Mouse (Mus musculus): ENCODE data around the gene Lpar3.
"Not testable (repeated sequence)": the region's sequence is repeated elsewhere in the genome, so short reads cannot be mapped to it uniquely, and the experiment has no call there.

The Lpar3 gene

DNA sequence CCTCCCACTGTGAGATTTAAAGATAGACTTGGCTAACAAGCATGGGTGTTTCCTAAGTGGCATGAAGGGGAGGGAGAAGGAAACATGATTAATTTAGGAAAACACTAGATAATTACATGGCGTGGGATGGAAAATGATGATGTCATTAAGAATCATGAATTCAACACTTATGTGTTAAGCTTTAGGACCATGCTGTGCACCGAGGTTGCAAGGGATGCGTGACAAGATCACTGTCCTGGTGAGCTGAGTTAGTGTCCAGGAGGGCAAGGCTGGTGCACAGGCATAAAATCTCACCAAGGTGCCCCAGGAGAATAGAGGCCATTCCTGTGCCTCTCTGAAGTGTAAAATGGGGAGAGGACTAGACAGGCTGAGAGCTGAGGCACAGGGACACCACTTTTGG is 21.3 kb upstream of the Lpar3 start:
- no peak overlapping the region for H3K4me3 ChIP-seq (replicated peaks; ENCODE audit: low read length)
- no peaks in the 10 kb centered on the region for H3K9me3 ChIP-seq (ENCODE audit: low read length)
- H3K4me1 ChIP-seq (replicated peaks; ENCODE audit: low read depth, low read length) = no peaks in the 10 kb centered on the region
- no peaks in the 10 kb centered on the region for H3K36me3 ChIP-seq (ENCODE audit: insufficient read depth, low read length)
- TF ChIP-seq POU5F1 (IDR thresholded peaks at IDR 0.05; ENCODE audit: borderline replicate concordance, low read length) (no peak), NANOG (IDR thresholded peaks at IDR 0.05; ENCODE audit: borderline replicate concordance, low read length) (no peak), CTCF (conservative IDR thresholded peaks at IDR 0.05; ENCODE audit: low read length) (no peak)
- H3K27me3 ChIP-seq (ENCODE audit: insufficient read depth, low read length) = 0 out of 2 replicates have a peak, but pooled peaks cover 3% of the 10 kb centered on the region

- H3K27me3 ChIP-seq (ENCODE audit: insufficient read depth, low read length) = peaks cover 8% of the 10 kb centered on the region; the same call in 1 of the 2 replicates
- no peaks in the 10 kb centered on the region for H3K9me3 ChIP-seq (ENCODE audit: low read length)
- TF ChIP-seq NANOG (IDR thresholded peaks at IDR 0.05; ENCODE audit: borderline replicate concordance, low read length) (no peak), CTCF (conservative IDR thresholded peaks at IDR 0.05; ENCODE audit: low read length) (no peak), POU5F1 (IDR thresholded peaks at IDR 0.05; ENCODE audit: borderline replicate concordance, low read length) (no peak)
- H3K4me3 ChIP-seq (replicated peaks; ENCODE audit: low read length) = no peak overlapping the region
- no peaks in the 10 kb centered on the region for H3K36me3 ChIP-seq (ENCODE audit: insufficient read depth, low read length)
- H3K4me1 ChIP-seq (replicated peaks; ENCODE audit: low read depth, low read length) = no peaks in the 10 kb centered on the region
Measured at GRCm38 (mm10) chr3:146204375-146204774, 16.4 kb upstream of the Lpar3 start.

DNA sequence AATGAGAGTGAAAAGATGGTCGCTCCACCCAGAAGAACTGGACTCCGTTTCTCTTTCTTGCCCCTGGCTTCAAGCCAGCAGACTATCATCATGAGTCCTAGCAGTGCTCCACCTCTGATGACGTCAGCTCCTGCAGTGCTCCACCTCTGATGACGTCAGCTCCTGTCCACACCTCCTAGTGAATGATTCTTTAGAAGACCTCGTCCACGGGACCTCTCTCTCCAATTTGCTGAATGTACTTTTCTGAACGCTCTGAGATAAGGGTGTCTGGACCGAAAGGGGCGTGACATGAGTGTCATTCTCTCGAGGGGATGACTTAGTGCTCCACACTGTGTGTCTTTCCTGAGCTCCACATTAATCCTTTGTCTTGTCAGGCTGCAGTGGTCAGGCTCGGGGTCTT is 15.5 kb upstream of the Lpar3 start:
- TF ChIP-seq CTCF (conservative IDR thresholded peaks at IDR 0.05; ENCODE audit: low read length) (no peak), POU5F1 (IDR thresholded peaks at IDR 0.05; ENCODE audit: borderline replicate concordance, low read length) (no peak), NANOG (IDR thresholded peaks at IDR 0.05; ENCODE audit: borderline replicate concordance, low read length) (no peak)
- H3K4me1 ChIP-seq (replicated peaks; ENCODE audit: low read depth, low read length) = no peaks in the 10 kb centered on the region
- peaks cover 8% of the 10 kb centered on the region; the same call in 1 of the 2 replicates for H3K27me3 ChIP-seq (ENCODE audit: insufficient read depth, low read length)

DNA sequence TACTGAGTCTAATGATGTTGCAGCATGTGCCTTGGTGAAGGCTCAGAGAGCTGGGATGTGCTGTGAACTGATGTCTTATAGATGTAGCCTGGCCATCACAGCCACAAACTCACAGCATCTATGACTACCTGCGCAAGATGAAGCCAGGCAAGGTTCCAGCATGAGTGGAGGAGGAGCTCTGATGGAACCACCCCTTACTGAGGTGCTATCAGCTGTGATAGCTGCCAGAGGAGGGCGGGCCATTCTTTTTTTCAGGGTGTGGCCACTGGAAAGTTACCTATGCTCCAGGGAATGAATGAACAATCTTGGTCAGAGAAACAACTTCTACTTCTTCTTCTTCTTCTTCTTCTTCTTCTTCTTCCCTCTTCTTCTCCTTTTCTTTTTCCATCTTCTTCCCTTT is 14.1 kb upstream of the Lpar3 start:
- no peaks in the 10 kb centered on the region for H3K9me3 ChIP-seq (ENCODE audit: low read length)
- H3K4me3 ChIP-seq (replicated peaks; ENCODE audit: low read length) = no peak overlapping the region
- no peaks in the 10 kb centered on the region for H3K36me3 ChIP-seq (ENCODE audit: insufficient read depth, low read length)
- TF ChIP-seq CTCF (conservative IDR thresholded peaks at IDR 0.05; ENCODE audit: low read length) (no peak), NANOG (IDR thresholded peaks at IDR 0.05; ENCODE audit: borderline replicate concordance, low read length) (no peak), POU5F1 (IDR thresholded peaks at IDR 0.05; ENCODE audit: borderline replicate concordance, low read length) (no peak)
- H3K4me1 ChIP-seq (replicated peaks; ENCODE audit: low read depth, low read length) = no peaks in the 10 kb centered on the region
- peaks cover 8% of the 10 kb centered on the region; the same call in 1 of the 2 replicates for H3K27me3 ChIP-seq (ENCODE audit: insufficient read depth, low read length)

More for the DNA sequence above, 15.5 kb upstream of the Lpar3 start:
- no peaks in the 10 kb centered on the region for H3K9me3 ChIP-seq (ENCODE audit: low read length)
- H3K4me3 ChIP-seq (replicated peaks; ENCODE audit: low read length) = no peak overlapping the region
- H3K36me3 ChIP-seq (ENCODE audit: insufficient read depth, low read length) = no peaks in the 10 kb centered on the region

- TF ChIP-seq NANOG (IDR thresholded peaks at IDR 0.05; ENCODE audit: borderline replicate concordance, low read length) (no peak), POU5F1 (IDR thresholded peaks at IDR 0.05; ENCODE audit: borderline replicate concordance, low read length) (no peak), CTCF (conservative IDR thresholded peaks at IDR 0.05; ENCODE audit: low read length) (no peak)
- no peaks in the 10 kb centered on the region for H3K36me3 ChIP-seq (ENCODE audit: insufficient read depth, low read length)
- no peak overlapping the region for H3K4me3 ChIP-seq (replicated peaks; ENCODE audit: low read length)
- H3K27me3 ChIP-seq (ENCODE audit: insufficient read depth, low read length) = peaks cover 8% of the 10 kb centered on the region; the same call in 1 of the 2 replicates
- no peaks in the 10 kb centered on the region for H3K9me3 ChIP-seq (ENCODE audit: low read length)
- H3K4me1 ChIP-seq (replicated peaks; ENCODE audit: low read depth, low read length) = no peaks in the 10 kb centered on the region
Measured at GRCm38 (mm10) chr3:146207440-146207839, 13.3 kb upstream of the Lpar3 start.

DNA sequence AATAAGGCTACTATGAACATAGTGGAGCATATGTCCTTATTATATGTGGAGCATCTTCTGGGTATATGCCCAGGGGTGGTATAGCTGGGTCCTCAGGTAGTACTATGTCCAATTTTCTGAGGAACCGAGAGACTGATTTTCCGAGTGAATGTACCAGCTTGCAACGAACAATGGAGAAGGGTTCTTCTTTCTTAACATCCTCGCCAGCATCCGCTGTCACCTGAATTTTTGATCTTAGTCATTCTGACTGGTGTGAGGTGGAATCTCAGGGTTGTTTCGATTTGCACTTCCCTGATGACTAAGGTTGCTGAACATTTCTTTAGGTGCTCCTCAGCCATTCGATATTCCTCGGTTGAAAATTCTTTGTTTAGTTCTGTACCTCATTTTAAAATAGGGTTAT is 11.0 kb upstream of the Lpar3 start:
- H3K27me3 ChIP-seq (ENCODE audit: insufficient read depth, low read length) = peaks cover 13% of the 10 kb centered on the region; the same call in 1 of the 2 replicates
- H3K4me3 ChIP-seq (replicated peaks; ENCODE audit: low read length); H3K4me1 ChIP-seq (replicated peaks; ENCODE audit: low read depth, low read length); H3K9me3 ChIP-seq (ENCODE audit: low read length); H3K36me3 ChIP-seq (ENCODE audit: insufficient read depth, low read length): not testable (repeated sequence)

DNA sequence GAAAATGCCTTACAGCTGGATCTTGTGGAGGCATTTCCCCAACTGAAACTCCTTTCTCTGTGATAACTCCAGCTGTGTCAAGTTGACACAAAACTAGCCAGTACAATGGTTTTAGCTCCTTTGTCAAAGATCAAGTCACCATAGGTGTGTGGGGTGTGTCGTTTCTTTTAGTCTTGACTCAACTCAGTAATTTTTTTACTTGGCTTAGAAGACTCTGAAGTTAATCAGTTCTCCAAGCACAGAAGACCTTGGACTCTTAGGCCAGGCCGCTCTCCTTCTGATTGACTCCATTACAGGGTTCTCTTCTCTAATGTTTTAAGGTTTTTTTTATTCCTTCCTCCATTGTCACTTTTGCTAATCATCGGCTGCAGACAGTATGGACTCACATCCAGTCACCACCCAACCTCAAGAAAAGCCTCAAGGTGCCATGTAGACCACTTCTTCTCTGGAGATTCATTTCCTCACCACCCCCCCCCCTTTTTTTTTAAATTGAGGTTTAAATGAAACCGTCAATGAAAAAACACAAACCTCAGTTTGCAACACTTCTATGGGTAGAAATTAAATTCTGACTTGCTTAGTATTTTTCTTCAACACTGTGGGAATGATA is 9.5 kb upstream of the Lpar3 start:
- no peak for TF ChIP-seq NANOG (IDR thresholded peaks at IDR 0.05; ENCODE audit: borderline replicate concordance, low read length)
- no peak for TF ChIP-seq CTCF (conservative IDR thresholded peaks at IDR 0.05; ENCODE audit: low read length)
- no peak for TF ChIP-seq POU5F1 (IDR thresholded peaks at IDR 0.05; ENCODE audit: borderline replicate concordance, low read length)
- no peaks in the 10 kb centered on the region for H3K36me3 ChIP-seq (ENCODE audit: insufficient read depth, low read length)
- H3K9me3 ChIP-seq (ENCODE audit: low read length) = no peaks in the 10 kb centered on the region
- H3K4me1 ChIP-seq (replicated peaks; ENCODE audit: low read depth, low read length) = no peaks in the 10 kb centered on the region
- H3K27me3 ChIP-seq (ENCODE audit: insufficient read depth, low read length) = peaks cover 16% of the 10 kb centered on the region; the same call in 1 of the 2 replicates
- H3K4me3 ChIP-seq (replicated peaks; ENCODE audit: low read length) = no peak overlapping the region

GRCm38 (mm10) chr3:146211964-146212363 is 8.8 kb upstream of the Lpar3 start:
- Histone ChIP-seq H3K36me3 (ENCODE audit: insufficient read depth, low read length) (no peaks in the 10 kb centered on the region), H3K27me3 (ENCODE audit: insufficient read depth, low read length) (peaks cover 16% of the 10 kb centered on the region; the same call in 1 of the 2 replicates), H3K9me3 (ENCODE audit: low read length) (no peaks in the 10 kb centered on the region), H3K4me1 (replicated peaks; ENCODE audit: low read depth, low read length) (no peaks in the 10 kb centered on the region), H3K4me3 (replicated peaks; ENCODE audit: low read length) (no peak overlapping the region)
- TF ChIP-seq CTCF (conservative IDR thresholded peaks at IDR 0.05; ENCODE audit: low read length) (no peak), POU5F1 (IDR thresholded peaks at IDR 0.05; ENCODE audit: borderline replicate concordance, low read length) (no peak)

- H3K4me3 ChIP-seq (replicated peaks; ENCODE audit: low read length) = no peak overlapping the region
- H3K9me3 ChIP-seq (ENCODE audit: low read length) = no peaks in the 10 kb centered on the region
- H3K27me3 ChIP-seq (ENCODE audit: insufficient read depth, low read length) = peaks cover 8% of the 10 kb centered on the region; the same call in 1 of the 2 replicates
- H3K36me3 ChIP-seq (ENCODE audit: insufficient read depth, low read length) = no peaks in the 10 kb centered on the region
- TF ChIP-seq POU5F1 (IDR thresholded peaks at IDR 0.05; ENCODE audit: borderline replicate concordance, low read length) (no peak), CTCF (conservative IDR thresholded peaks at IDR 0.05; ENCODE audit: low read length) (no peak), NANOG (IDR thresholded peaks at IDR 0.05; ENCODE audit: borderline replicate concordance, low read length) (no peak)
- H3K4me1 ChIP-seq (replicated peaks; ENCODE audit: low read depth, low read length) = no peaks in the 10 kb centered on the region
Measured at GRCm38 (mm10) chr3:146213336-146213735, 7.4 kb upstream of the Lpar3 start.

Data from E14TG2a.4 (cell line).